In the genomic region with DNA sequence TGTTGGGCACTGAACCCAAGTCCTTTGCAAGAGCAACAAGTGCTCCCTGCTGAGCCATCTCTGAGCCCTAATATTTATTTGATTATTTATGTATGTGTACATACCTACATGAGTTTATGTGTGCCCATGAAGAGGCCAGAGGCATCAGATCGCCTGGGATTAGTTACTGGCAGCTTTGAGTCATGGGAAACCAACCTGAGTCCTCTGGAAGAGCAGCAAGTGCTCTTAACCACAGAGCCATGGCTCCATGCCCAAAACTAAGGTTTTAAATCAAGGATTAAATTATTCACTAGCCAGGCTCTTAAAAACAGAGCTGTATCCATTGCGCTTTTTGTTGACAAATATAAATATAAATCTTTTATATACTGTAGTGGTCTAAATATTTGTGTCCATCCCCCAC, we compare ENCODE assay signal across 22 mouse cellular contexts. TPM values are rescaled to one million over a fixed set of nuclear protein-coding genes. Genes with fewer than 3 reads are reported as not detected.
DNase-seq lines count a peak whose midpoint lies in the region; TF ChIP-seq lines count a peak whose summit lies in the region.
"Had no signal": no experiment of that assay in that cellular context is flagged by ENCODE, and none has a peak within 500 bp of the region (broad histone marks: within the 10 kb centered on the region; RNA-seq: fewer than 3 reads in every experiment).

No protein-coding gene starts in this region.

- 70% methylated on average over 2 of the region's 2 CpGs for WGBS in kidney, adult 2 months
- 89% methylated on average over 2 of the region's 2 CpGs for WGBS in heart, adult 2 months

- peaks cover 8% of the 10 kb centered on the region for H3K4me1 ChIP-seq in kidney, adult 2 months (ENCODE audit: control insufficient read depth, insufficient read depth, low read length)
- peaks cover 95% of the 10 kb centered on the region for H3K4me1 ChIP-seq in E14TG2a.4 (replicated peaks; ENCODE audit: low read depth, low read length)
- H3K4me1 ChIP-seq in heart, adult 2 months (ENCODE audit: control insufficient read depth, insufficient read depth, low read length): peaks cover 6% of the 10 kb centered on the region

- no peak overlapping the region for H3K9ac ChIP-seq in heart, adult 2 months (ENCODE audit: low read depth, low read length)
- H3K9ac ChIP-seq: embryonic facial prominence, embryonic 13.5 days; hindbrain, embryonic 12.5 days had no signal

- peak; percentile 23 for DNase-seq in kidney, adult 2 months
- no peak for DNase-seq in kidney, adult 18-20 months
- DNase-seq in 3134 (ENCODE audit: extremely low read depth, insufficient read length, low spot score): peak; percentile 57
- DNase-seq in adipocyte (ENCODE audit: low spot score): peak; percentile 29
- no peak for DNase-seq in layer of hippocampus, postnatal 25 days (ENCODE audit: extremely low spot score in 1 of 2, low spot score in 1 of 2)
- no peak for DNase-seq in thymus, postnatal 4 days
- no peak for DNase-seq in heart, adult 2 months
- DNase-seq: adrenal gland, postnatal 10 days; B cell, adult 2 months; cerebellum, adult 11 months; cerebellum, adult 8-10 months; cerebellum, postnatal 14 days; gastrocnemius, adult 2 months; gastrocnemius, postnatal 36 days; heart, adult 11 months; heart, postnatal 10 days; heart, postnatal 4 days had no signal

- H3K4me3 ChIP-seq in kidney, adult 2 months (ENCODE audit: insufficient read depth, low read depth, low read length): no peak overlapping the region
- H3K4me3 ChIP-seq in E14TG2a.4 (replicated peaks; ENCODE audit: low read length): peak overlapping the region; percentile 75
- no peak overlapping the region for H3K4me3 ChIP-seq in heart, adult 2 months
- H3K4me3 ChIP-seq: embryonic facial prominence, embryonic 13.5 days; forebrain, embryonic 10.5 days; gastrocnemius, adult 2 months; heart, embryonic 10.5 days; hindbrain, embryonic 12.5 days had no signal

- no peaks in the 10 kb centered on the region for H3K36me3 ChIP-seq in kidney, adult 2 months (ENCODE audit: control insufficient read depth, insufficient read depth, low read length)
- peaks cover 12% of the 10 kb centered on the region; the same call in 1 of the 2 replicates for H3K36me3 ChIP-seq in E14TG2a.4 (ENCODE audit: insufficient read depth, low read length)
- H3K36me3 ChIP-seq in heart, adult 2 months (ENCODE audit: control insufficient read depth, insufficient read depth, low read length): no peaks in the 10 kb centered on the region
- H3K36me3 ChIP-seq: hindbrain, embryonic 12.5 days had no signal

- H3K79me2 ChIP-seq in heart, adult 2 months (replicated peaks; ENCODE audit: control insufficient read depth, insufficient read depth, low read length): no peaks in the 10 kb centered on the region; the same call in 1 of the 2 replicates

- no peak for TF ChIP-seq POLR2A in kidney, adult 2 months (IDR thresholded peaks at IDR 0.05; ENCODE audit: low read depth, low read length)
- TF ChIP-seq POLR2A in heart, adult 2 months (IDR thresholded peaks at IDR 0.05; ENCODE audit: insufficient read depth, low read depth, low read length): no peak

- no peak for TF ChIP-seq CTCF in kidney, adult 2 months (conservative IDR thresholded peaks at IDR 0.05; ENCODE audit: insufficient read depth, insufficient read length, low read depth, low read length)
- no peak for TF ChIP-seq CTCF in E14TG2a.4 (conservative IDR thresholded peaks at IDR 0.05; ENCODE audit: low read length)
- no peak for TF ChIP-seq CTCF in heart, adult 2 months (IDR thresholded peaks at IDR 0.05)

- H3K27ac ChIP-seq in kidney, adult 2 months (ENCODE audit: insufficient read depth, low read depth, low read length): no peak overlapping the region
- H3K27ac ChIP-seq in heart, adult 2 months: no peak overlapping the region
- H3K27ac ChIP-seq: embryonic facial prominence, embryonic 13.5 days; forebrain, embryonic 10.5 days; gastrocnemius, adult 2 months; heart, embryonic 10.5 days; hindbrain, embryonic 12.5 days had no signal

- TF ChIP-seq EP300 in heart, adult 2 months (IDR thresholded peaks at IDR 0.05; ENCODE audit: insufficient read depth, low read depth, low read length): no peak

- no peaks in the 10 kb centered on the region for H3K9me3 ChIP-seq in E14TG2a.4 (ENCODE audit: low read length)
- H3K9me3 ChIP-seq: embryonic facial prominence, embryonic 13.5 days; forebrain, embryonic 10.5 days; heart, embryonic 10.5 days; hindbrain, embryonic 12.5 days had no signal

- no peaks in the 10 kb centered on the region for H3K27me3 ChIP-seq in kidney, adult 2 months (replicated peaks; ENCODE audit: control insufficient read depth, insufficient read depth, low read length)
- H3K27me3 ChIP-seq in E14TG2a.4 (ENCODE audit: insufficient read depth, low read length): no peaks in the 10 kb centered on the region
- no peaks in the 10 kb centered on the region for H3K27me3 ChIP-seq in heart, adult 2 months (ENCODE audit: control insufficient read depth, insufficient read depth, low read length)
- H3K27me3 ChIP-seq: embryonic facial prominence, embryonic 13.5 days; hindbrain, embryonic 12.5 days had no signal

- intact Hi-C loops in heart, adult 2 months (cut with DNase I): no loop called here

RNA-seq across cellular contexts. Expression of gene Prkci, which starts 18.8 kb away (rescaled TPM):
- 15.1 and 16.4 TPM in 2 replicates for polyA plus RNA-seq in kidney, adult 2 months (2012; rRNA removed)
- total RNA-seq in layer of hippocampus, postnatal 25 days (2021): 10 to 100 TPM; 56.8 to 63.4 TPM
- 10 to 100 TPM in 1 of 2 experiments, 1 to 10 TPM in 1; 7.9 to 13.7 TPM for total RNA-seq in heart, adult 2 months (2021)
- 6.4 and 13.1 TPM in 2 replicates for polyA plus RNA-seq in heart, adult 2 months (2012; rRNA removed)

RNA-seq across cellular contexts. Expression of gene Phc3, which starts 45.2 kb away (rescaled TPM):
- polyA plus RNA-seq in kidney, adult 2 months (2012; rRNA removed): 23.9 and 27.7 TPM in 2 replicates
- total RNA-seq in layer of hippocampus, postnatal 25 days (2021): 10 to 100 TPM; 31.2 to 42.4 TPM
- 10 to 100 TPM; 14.8 to 17.0 TPM for total RNA-seq in heart, adult 2 months (2021)
- polyA plus RNA-seq in heart, adult 2 months (2012; rRNA removed): 13.4 and 20.6 TPM in 2 replicates

Comparison
In these comparisons a context has a peak if more than half of its experiments do, and no peak if none do; other contexts are left out.
1. DNase-seq: peak in kidney, adult 2 months (single experiment), 3134 (single experiment) and adipocyte (single experiment); none in kidney, adult 18-20 months (single experiment), layer of hippocampus, postnatal 25 days (0 of 2), thymus, postnatal 4 days (single experiment) and heart, adult 2 months (0 of 2).